Mouse (Mus musculus): ENCODE results near the gene Ncf2.
A peak's percentile ranks its signal among the peaks of the same experiment; 100 is the strongest.
"Not testable (repeated sequence)": the region's sequence is repeated elsewhere in the genome, so short reads cannot be mapped to it uniquely, and the experiment has no call there.

The Ncf2 gene

GRCm38 (mm10) chr1:152799897-152800296, at the start of gene Ncf2:
TSS of gene Ncf2 (plus strand) at chr1:152800194.
- ATAC-seq (ENCODE audit: low TSS enrichment), result peak; percentile 91

- ATAC-seq (ENCODE audit: low TSS enrichment), result peak; percentile 90
Measured at GRCm38 (mm10) chr1:152750312-152750965, 49.6 kb upstream of the Ncf2 start, which contains the start of gene Apobec4. TSS of gene Apobec4 (plus strand) at chr1:152750551.

- ATAC-seq (ENCODE audit: low TSS enrichment), result no peak
Measured at GRCm38 (mm10) chr1:152761791-152762190, 38.2 kb upstream of the Ncf2 start.

GRCm38 (mm10) chr1:152766032-152766772, 33.8 kb upstream of the Ncf2 start, which contains the start of the genes Rgl1 and Arpc5:
TSS of gene Rgl1 (minus strand) at chr1:152766351.
TSS of gene Arpc5 (plus strand) at chr1:152766542.
- ATAC-seq (ENCODE audit: low TSS enrichment), result peak; percentile 86

GRCm38 (mm10) chr1:152766804-152767748, 32.9 kb upstream of the Ncf2 start:
- ATAC-seq (ENCODE audit: low TSS enrichment), result peak; percentile 26

- peak; percentile 36 for ATAC-seq (ENCODE audit: low TSS enrichment)
Measured at GRCm38 (mm10) chr1:152767749-152768488, 32.1 kb upstream of the Ncf2 start.

- ATAC-seq (ENCODE audit: low TSS enrichment), result peak; percentile 35; the same call in 1 of the 2 replicates
Measured at GRCm38 (mm10) chr1:152771016-152771415, 29.0 kb upstream of the Ncf2 start.

GRCm38 (mm10) chr1:152774601-152775000, 25.4 kb upstream of the Ncf2 start:
- not testable (repeated sequence) for ATAC-seq (ENCODE audit: low TSS enrichment)

GRCm38 (mm10) chr1:152779071-152779737, 20.8 kb upstream of the Ncf2 start:
- ATAC-seq (ENCODE audit: low TSS enrichment), result peak; percentile 86

GRCm38 (mm10) chr1:152784620-152785019, 15.4 kb upstream of the Ncf2 start:
- ATAC-seq (ENCODE audit: low TSS enrichment), result no peak

GRCm38 (mm10) chr1:152785446-152785845, 14.5 kb upstream of the Ncf2 start:
- ATAC-seq (ENCODE audit: low TSS enrichment), result not testable (repeated sequence)

GRCm38 (mm10) chr1:152786953-152787352, 13.0 kb upstream of the Ncf2 start:
- ATAC-seq (ENCODE audit: low TSS enrichment), result no peak

GRCm38 (mm10) chr1:152788121-152788660, 11.8 kb upstream of the Ncf2 start:
- ATAC-seq (ENCODE audit: low TSS enrichment), result no peak

- 0 out of 2 replicates have a peak, but pooled peaks have one; percentile 47 for ATAC-seq (ENCODE audit: low TSS enrichment)
Measured at GRCm38 (mm10) chr1:152790254-152790653, 9.7 kb upstream of the Ncf2 start.

GRCm38 (mm10) chr1:152790821-152791220, 9.2 kb upstream of the Ncf2 start:
- no peak for ATAC-seq (ENCODE audit: low TSS enrichment)

GRCm38 (mm10) chr1:152791269-152791668, 8.7 kb upstream of the Ncf2 start:
- ATAC-seq (ENCODE audit: low TSS enrichment), result no peak

GRCm38 (mm10) chr1:152792736-152793494, 7.1 kb upstream of the Ncf2 start:
- peak; percentile 78 for ATAC-seq (ENCODE audit: low TSS enrichment)

- no peak for ATAC-seq (ENCODE audit: low TSS enrichment)
Measured at GRCm38 (mm10) chr1:152793495-152794130, 6.4 kb upstream of the Ncf2 start.

- no peak for ATAC-seq (ENCODE audit: low TSS enrichment)
Measured at GRCm38 (mm10) chr1:152795688-152796255, 4.2 kb upstream of the Ncf2 start.

All from frontal cortex, adult (tissue).